Mouse (Mus musculus): ENCODE measurements at regions not wholly inside any gene's neighbourhood (a gene's known extent, or its start where the extent isn't known, plus 50 kb on each side); places are given as distances from the start of the nearest gene placed in this dataset.

GRCm38 (mm10) chr4:47534959-47535358, 60.5 kb downstream of the Sec61b start:
- no peak for DNase-seq (ENCODE audit: low spot score)

- no peak for DNase-seq (ENCODE audit: low spot score)
These were observed 93.2 kb downstream of the Sec61b start for GRCm38 (mm10) chr4:47567694-47568093.

- no peak for DNase-seq (ENCODE audit: low spot score)
These were observed 96.4 kb downstream of the Sec61b start for GRCm38 (mm10) chr4:47570846-47571245.

GRCm38 (mm10) chr4:47576011-47576410, 101.6 kb downstream of the Sec61b start:
- no peak for DNase-seq (ENCODE audit: low spot score)

- peak; percentile 22 for DNase-seq (ENCODE audit: low spot score)
These were observed 103.0 kb downstream of the Sec61b start for GRCm38 (mm10) chr4:47577490-47577889.

- no peak for DNase-seq (ENCODE audit: low spot score)
These were observed 104.2 kb downstream of the Sec61b start for GRCm38 (mm10) chr4:47578637-47579036.

- DNase-seq (ENCODE audit: low spot score): no peak
These were observed 106.1 kb downstream of the Sec61b start for GRCm38 (mm10) chr4:47580556-47580955.

GRCm38 (mm10) chr4:47587256-47587655, 112.8 kb downstream of the Sec61b start:
- peak; percentile 43 for DNase-seq (ENCODE audit: low spot score)

- DNase-seq (ENCODE audit: low spot score): no peak
These were observed 118.0 kb downstream of the Sec61b start for GRCm38 (mm10) chr4:47592271-47592986.

- DNase-seq (ENCODE audit: low spot score): no peak
These were observed 118.7 kb downstream of the Sec61b start for GRCm38 (mm10) chr4:47593155-47593554.

GRCm38 (mm10) chr4:47594171-47594570, 119.7 kb downstream of the Sec61b start:
- DNase-seq (ENCODE audit: low spot score): no peak

- DNase-seq (ENCODE audit: low spot score): no peak
These were observed 121.4 kb downstream of the Sec61b start for GRCm38 (mm10) chr4:47595841-47596240.

- DNase-seq (ENCODE audit: low spot score): no peak
These were observed 123.1 kb downstream of the Sec61b start for GRCm38 (mm10) chr4:47597586-47597985.

- peak; percentile 35 for DNase-seq (ENCODE audit: low spot score)
These were observed 123.8 kb downstream of the Sec61b start for GRCm38 (mm10) chr4:47598216-47598615.

GRCm38 (mm10) chr4:47601301-47602070, 127.0 kb downstream of the Sec61b start:
- no peak for DNase-seq (ENCODE audit: low spot score)

GRCm38 (mm10) chr4:47603378-47603777, 128.9 kb downstream of the Sec61b start:
- no peak for DNase-seq (ENCODE audit: low spot score)

GRCm38 (mm10) chr4:47603847-47604397, 129.5 kb downstream of the Sec61b start:
- DNase-seq (ENCODE audit: low spot score): peak; percentile 16

GRCm38 (mm10) chr4:47605676-47606075, 131.2 kb downstream of the Sec61b start:
- DNase-seq (ENCODE audit: low spot score): no peak

- no peak for DNase-seq (ENCODE audit: low spot score)
These were observed 134.2 kb downstream of the Sec61b start for GRCm38 (mm10) chr4:47608673-47609072.

GRCm38 (mm10) chr4:47610913-47611312, 136.5 kb downstream of the Sec61b start:
- peak; percentile 41 for DNase-seq (ENCODE audit: low spot score)

GRCm38 (mm10) chr4:47616525-47616924, 142.1 kb downstream of the Sec61b start:
- no peak for DNase-seq (ENCODE audit: low spot score)

- DNase-seq (ENCODE audit: low spot score): no peak
These were observed 146.2 kb downstream of the Sec61b start for GRCm38 (mm10) chr4:47620700-47621099.

Measured in urinary bladder, postnatal 14 days (tissue).